ENCODE assay signal across 31 mouse cellular contexts in genomic region chr8:101690901-101691300, GRCm38 (mm10).
"Had no signal": no experiment of that assay in that cellular context is flagged by ENCODE, and none has a peak within 500 bp of the region (broad histone marks: within the 10 kb centered on the region; RNA-seq: fewer than 3 reads in every experiment).

No protein-coding gene starts in this region.

- ATAC-seq: liver, embryonic 12.5 days; liver, postnatal 0 days; lung, postnatal 0 days; midbrain, embryonic 13.5 days; midbrain, embryonic 15.5 days; midbrain, embryonic 16.5 days had no signal

- H3K9ac ChIP-seq: limb, embryonic 12.5 days; limb, embryonic 13.5 days; limb, embryonic 15.5 days; liver, embryonic 12.5 days; liver, embryonic 13.5 days; liver, embryonic 14.5 days; liver, embryonic 15.5 days; liver, postnatal 0 days; lung, embryonic 14.5 days; lung, embryonic 15.5 days; midbrain, embryonic 12.5 days; midbrain, embryonic 13.5 days; midbrain, embryonic 15.5 days had no signal

- H3K9me3 ChIP-seq: limb, embryonic 10.5 days; limb, embryonic 12.5 days; limb, embryonic 13.5 days; limb, embryonic 15.5 days; liver, embryonic 12.5 days; liver, embryonic 13.5 days; liver, embryonic 15.5 days; lung, embryonic 15.5 days; megakaryocyte, embryonic 14.5 days; midbrain, embryonic 10.5 days; midbrain, embryonic 12.5 days; midbrain, embryonic 13.5 days; midbrain, embryonic 15.5 days had no signal

- H3K4me2 ChIP-seq: limb, embryonic 12.5 days; limb, embryonic 13.5 days; limb, embryonic 15.5 days; liver, embryonic 11.5 days; liver, embryonic 12.5 days; liver, embryonic 13.5 days; liver, embryonic 15.5 days; lung, embryonic 14.5 days; lung, embryonic 15.5 days; midbrain, embryonic 11.5 days; midbrain, embryonic 12.5 days; midbrain, embryonic 13.5 days; midbrain, embryonic 15.5 days had no signal

- H3K4me1 ChIP-seq: limb, embryonic 10.5 days; limb, embryonic 12.5 days; limb, embryonic 13.5 days; limb, embryonic 15.5 days; liver, embryonic 12.5 days; liver, embryonic 13.5 days; liver, embryonic 15.5 days; lung, embryonic 15.5 days; megakaryocyte, embryonic 14.5 days; midbrain, embryonic 10.5 days; midbrain, embryonic 12.5 days; midbrain, embryonic 13.5 days; midbrain, embryonic 15.5 days had no signal

- DNase-seq: left cerebral cortex, postnatal 4 days; liver; liver, embryonic 13.5 days; liver, postnatal 0 days; lung, adult 18-20 months; lung, adult 2 months; lung, embryonic 14.5 days; lung, postnatal 10 days; lung, postnatal 14 days; lung, postnatal 36 days; lung, postnatal 4 days; midbrain, embryonic 14.5 days had no signal

- H3K27ac ChIP-seq: limb, embryonic 10.5 days; limb, embryonic 12.5 days; limb, embryonic 13.5 days; limb, embryonic 15.5 days; liver, embryonic 12.5 days; liver, embryonic 13.5 days; liver, embryonic 14.5 days; liver, embryonic 15.5 days; lung, embryonic 15.5 days; macrophage; midbrain, embryonic 10.5 days; midbrain, embryonic 12.5 days; midbrain, embryonic 13.5 days; midbrain, embryonic 15.5 days had no signal

- H3K36me3 ChIP-seq: limb, embryonic 10.5 days; limb, embryonic 12.5 days; limb, embryonic 13.5 days; limb, embryonic 15.5 days; liver, embryonic 12.5 days; liver, embryonic 13.5 days; liver, embryonic 15.5 days; lung, embryonic 15.5 days; midbrain, embryonic 10.5 days; midbrain, embryonic 12.5 days; midbrain, embryonic 13.5 days; midbrain, embryonic 15.5 days had no signal

- H3K27me3 ChIP-seq: limb, embryonic 12.5 days; limb, embryonic 13.5 days; limb, embryonic 15.5 days; liver, embryonic 12.5 days; liver, embryonic 13.5 days; liver, embryonic 15.5 days; lung, embryonic 15.5 days; megakaryocyte, embryonic 14.5 days; midbrain, embryonic 12.5 days; midbrain, embryonic 13.5 days; midbrain, embryonic 15.5 days had no signal

- H3K4me3 ChIP-seq: limb, embryonic 10.5 days; limb, embryonic 12.5 days; limb, embryonic 13.5 days; limb, embryonic 15.5 days; liver, embryonic 12.5 days; liver, embryonic 13.5 days; liver, embryonic 15.5 days; lung, embryonic 15.5 days; megakaryocyte, embryonic 14.5 days; midbrain, embryonic 10.5 days; midbrain, embryonic 12.5 days; midbrain, embryonic 13.5 days; midbrain, embryonic 15.5 days; myocyte had no signal
